Mouse (Mus musculus): ENCODE results near the gene Abcb9.

GRCm38 (mm10) chr5:124112531-124112930, 16.9 kb upstream of the Abcb9 start:
- TF ChIP-seq CTCF (IDR thresholded peaks at IDR 0.05) (no peak), EP300 (IDR thresholded peaks at IDR 0.05; ENCODE audit: insufficient read depth, low read depth, low read length) (no peak)

Data from heart, adult 2 months (tissue).